Mouse (Mus musculus) megakaryocyte, embryonic 14.5 days (primary cell): ENCODE measurements around the gene Lnx2. TPM values are rescaled to one million over a fixed set of nuclear protein-coding genes. Genes with fewer than 3 reads are reported as not detected.
A peak's percentile ranks its signal among the peaks of the same experiment; 100 is the strongest.

ENCODE experiments used
- H3K27me3 ChIP-seq: replicated peaks from 2 replicates; pipeline ENCODE3; 2012; ENCODE audit warnings: inconsistent platforms
- H3K36me3 ChIP-seq: replicated peaks from 2 replicates; pipeline ENCODE3; 2012; ENCODE audit warnings: low read length, inconsistent platforms, mixed read lengths
- H3K4me1 ChIP-seq: 2 replicates; pipeline ENCODE4 v1.6.1; 2012; ENCODE audit warnings: inconsistent platforms
- H3K4me3 ChIP-seq: replicated peaks from 2 replicates; pipeline ENCODE3; 2012; ENCODE audit warnings: moderate library complexity, mild to moderate bottlenecking, inconsistent platforms
- H3K9me3 ChIP-seq: 2 replicates; pipeline ENCODE4 v1.6.1; 2012; ENCODE audit warnings: inconsistent platforms
- FLI1 ChIP-seq: IDR thresholded peaks from 2 replicates; pipeline ENCODE4 v1.6.1; 2012; ENCODE audit warnings: low read length, inconsistent platforms, mixed read lengths
- GATA1 ChIP-seq: IDR thresholded peaks from 3 replicates; pipeline ENCODE4 v1.6.1; 2012; ENCODE audit warnings: mixed read lengths, low read length, inconsistent platforms, borderline replicate concordance
- polyA plus RNA-seq: library from polyadenylated mRNA; stranded (reverse); fragments of >175 nt; gene quantifications from 2 replicates; pipeline ENCODE4 v1.2.3, GENCODE M21; 2012; ENCODE audit warnings: low replicate concordance; ENCODE audit not compliant: insufficient read depth

The Lnx2 gene
- 4.1 and 5.7 TPM in 2 replicates for polyA plus RNA-seq

- Histone ChIP-seq H3K9me3 (no peaks in the 10 kb centered on the region), H3K36me3 (peaks cover 26% of the 10 kb centered on the region), H3K27me3 (no peaks in the 10 kb centered on the region), H3K4me3 (peak within 1 kb of the TSS; percentile 96), H3K4me1 (peaks cover 59% of the 10 kb centered on the region)
- TF ChIP-seq GATA1 (no peak), FLI1 (no peak)
These were observed at the start of gene Lnx2 for GRCm38 (mm10) chr5:147076026-147076798. Lnx2 (minus strand) TSS chr5:147076586.

DNA sequence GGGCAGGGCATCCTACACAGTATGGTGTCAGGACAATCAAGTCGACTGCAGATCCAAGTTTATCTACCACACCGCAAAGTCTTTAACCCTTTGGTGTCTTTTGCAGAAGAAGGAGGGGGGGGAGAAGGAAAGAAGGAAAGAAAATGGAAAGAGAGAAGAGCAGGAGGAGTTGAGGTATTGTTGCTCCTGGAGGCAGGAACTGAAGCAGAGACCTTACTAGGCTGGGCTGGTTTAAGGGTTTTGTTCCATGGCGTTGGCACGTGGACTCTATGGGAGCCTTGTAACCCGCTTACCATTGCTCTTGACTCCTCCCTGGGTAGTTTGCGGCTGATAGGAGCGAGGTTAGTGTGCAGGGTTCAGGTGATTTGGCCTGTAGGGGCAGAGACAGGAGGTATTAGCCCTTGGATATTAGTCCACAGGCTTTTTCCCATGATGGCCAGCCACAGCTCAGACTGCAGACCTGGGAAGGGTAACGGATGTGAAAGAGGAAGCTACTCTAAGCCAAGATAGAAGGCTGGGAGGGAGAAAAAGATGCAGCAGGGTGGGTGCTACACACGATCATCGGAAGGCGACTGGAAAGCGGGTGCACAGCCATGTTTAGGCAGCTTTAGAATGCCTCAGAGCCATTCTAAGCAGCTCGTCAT is 49.3 kb upstream of the Lnx2 start:
- H3K4me3 ChIP-seq: no peak overlapping the region
- no peak for TF ChIP-seq FLI1
- no peak for TF ChIP-seq GATA1
- H3K27me3 ChIP-seq: peaks cover 9% of the 10 kb centered on the region
- no peaks in the 10 kb centered on the region for H3K4me1 ChIP-seq
- H3K36me3 ChIP-seq: no peaks in the 10 kb centered on the region
- peaks cover 38% of the 10 kb centered on the region for H3K9me3 ChIP-seq

- peaks cover 9% of the 10 kb centered on the region for H3K27me3 ChIP-seq
- H3K9me3 ChIP-seq: peaks cover 43% of the 10 kb centered on the region
- H3K36me3 ChIP-seq: no peaks in the 10 kb centered on the region
- no peaks in the 10 kb centered on the region for H3K4me1 ChIP-seq
- TF ChIP-seq FLI1 (no peak), GATA1 (no peak)
- H3K4me3 ChIP-seq: no peak overlapping the region
These were observed 48.4 kb upstream of the Lnx2 start for GRCm38 (mm10) chr5:147124794-147125193.

- Histone ChIP-seq H3K36me3 (no peaks in the 10 kb centered on the region), H3K9me3 (peaks cover 25% of the 10 kb centered on the region), H3K27me3 (peaks cover 7% of the 10 kb centered on the region), H3K4me3 (no peak overlapping the region), H3K4me1 (no peaks in the 10 kb centered on the region)
- TF ChIP-seq FLI1 (no peak), GATA1 (no peak)
These were observed 44.8 kb upstream of the Lnx2 start for GRCm38 (mm10) chr5:147121146-147121545.

DNA sequence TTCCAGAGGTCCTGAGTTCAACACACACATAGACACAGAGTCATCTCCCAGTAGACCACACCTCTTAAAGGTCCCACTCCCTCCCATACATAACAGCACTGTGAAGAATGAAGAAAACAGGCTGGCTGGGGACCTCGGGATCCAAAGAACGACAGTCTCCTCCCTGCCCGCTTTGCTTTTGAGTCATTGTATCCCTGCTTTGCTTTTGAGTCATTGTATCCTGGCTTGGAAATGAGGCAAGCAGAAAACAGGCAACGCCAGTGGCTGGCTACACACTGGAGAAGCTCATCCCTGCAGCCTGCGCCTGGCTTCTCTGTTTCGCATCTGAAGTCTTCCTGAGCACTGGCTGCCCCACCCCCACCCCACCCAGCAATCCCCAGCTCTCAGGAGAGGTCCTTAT is 40.6 kb upstream of the Lnx2 start:
- H3K4me3 ChIP-seq: no peak overlapping the region
- H3K27me3 ChIP-seq: peaks cover 2% of the 10 kb centered on the region
- H3K4me1 ChIP-seq: no peaks in the 10 kb centered on the region
- peaks cover 13% of the 10 kb centered on the region for H3K36me3 ChIP-seq
- TF ChIP-seq GATA1: no peak
- no peak for TF ChIP-seq FLI1
- H3K9me3 ChIP-seq: peaks cover 44% of the 10 kb centered on the region

DNA sequence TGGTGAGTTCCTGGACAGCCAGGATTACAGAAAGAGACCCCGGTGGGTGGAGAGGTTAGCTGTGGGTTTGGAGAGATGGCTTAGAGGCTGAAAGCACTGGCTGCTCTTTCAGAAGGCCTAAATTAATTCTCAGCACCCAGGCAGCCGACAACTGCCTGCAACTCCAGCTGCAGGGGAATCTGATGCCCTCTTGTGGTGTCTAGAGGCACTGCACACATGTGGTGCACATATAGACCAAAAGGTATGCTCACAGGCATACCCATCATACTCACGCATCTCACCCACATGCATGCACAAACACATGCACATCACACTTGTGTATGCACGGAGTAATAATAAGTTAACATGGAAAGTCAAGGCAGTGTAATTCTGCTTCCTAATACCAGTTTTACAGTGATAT is 39.2 kb upstream of the Lnx2 start:
- H3K9me3 ChIP-seq: peaks cover 45% of the 10 kb centered on the region
- H3K4me3 ChIP-seq: no peak overlapping the region
- peaks cover 23% of the 10 kb centered on the region for H3K36me3 ChIP-seq
- H3K27me3 ChIP-seq: peaks cover 2% of the 10 kb centered on the region
- no peaks in the 10 kb centered on the region for H3K4me1 ChIP-seq
- no peak for TF ChIP-seq GATA1
- no peak for TF ChIP-seq FLI1

- H3K27me3 ChIP-seq: peaks cover 2% of the 10 kb centered on the region
- peaks cover 31% of the 10 kb centered on the region for H3K36me3 ChIP-seq
- TF ChIP-seq FLI1: no peak
- no peak for TF ChIP-seq GATA1
- no peak overlapping the region for H3K4me3 ChIP-seq
- H3K9me3 ChIP-seq: peaks cover 48% of the 10 kb centered on the region
- no peaks in the 10 kb centered on the region for H3K4me1 ChIP-seq
These were observed 38.4 kb upstream of the Lnx2 start for GRCm38 (mm10) chr5:147114738-147115137.

DNA sequence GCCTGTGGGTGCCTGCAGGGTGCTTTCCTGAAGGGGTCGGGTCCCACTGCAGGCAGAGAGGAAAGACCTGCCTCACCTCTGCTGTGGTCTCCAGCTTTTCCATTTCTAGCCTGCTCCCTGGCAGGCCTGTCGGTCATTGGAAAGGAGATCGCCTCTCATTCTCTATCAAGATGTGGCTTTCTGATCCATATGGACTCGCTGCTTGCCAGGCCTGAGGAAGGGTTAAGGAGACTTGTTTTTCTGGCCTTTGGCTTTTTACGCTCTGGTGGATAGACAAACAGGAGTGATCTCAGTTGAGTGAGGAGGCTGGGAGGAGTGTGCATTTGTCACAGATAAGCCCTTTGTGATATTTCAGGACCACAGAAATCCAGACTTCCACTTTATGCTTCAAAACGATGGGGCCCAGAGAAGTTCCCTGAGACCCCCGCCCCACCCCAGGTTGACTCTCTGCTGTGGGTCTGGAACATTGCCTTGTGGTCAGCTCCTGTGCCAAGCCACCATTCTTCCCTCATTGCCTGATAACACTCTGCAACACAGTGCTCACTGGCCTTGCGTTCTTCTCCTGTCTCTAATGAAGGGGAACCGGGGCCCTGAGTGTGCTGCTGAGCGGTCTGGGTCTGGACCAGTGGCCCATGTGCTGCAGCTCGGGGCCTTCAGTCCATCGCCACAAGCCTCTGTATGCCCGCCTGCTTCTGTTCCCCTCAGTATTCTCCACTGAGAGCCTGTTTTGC is 32.6 kb upstream of the Lnx2 start:
- Histone ChIP-seq H3K4me3 (no peak overlapping the region), H3K9me3 (peaks cover 44% of the 10 kb centered on the region), H3K27me3 (no peaks in the 10 kb centered on the region), H3K36me3 (peaks cover 88% of the 10 kb centered on the region), H3K4me1 (no peaks in the 10 kb centered on the region)
- TF ChIP-seq FLI1 (no peak), GATA1 (no peak)

DNA sequence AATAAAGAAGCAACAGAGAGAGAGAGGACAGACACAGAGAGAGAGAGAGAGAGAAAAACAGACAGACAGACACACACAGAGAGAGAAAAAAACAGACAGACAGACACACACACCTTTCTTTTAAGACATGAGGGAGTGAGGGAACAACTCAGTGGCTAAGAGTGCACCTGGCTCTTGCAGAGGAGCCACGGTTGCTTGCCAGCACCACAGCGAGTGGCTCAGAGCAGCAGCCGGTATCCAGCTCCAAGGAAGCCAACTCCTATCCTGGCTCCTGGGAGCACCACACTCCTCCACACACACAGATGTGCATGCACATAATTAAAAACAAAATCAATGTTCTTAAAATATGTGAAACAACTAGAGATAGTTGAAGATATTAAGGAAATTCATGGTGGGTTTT is 30.9 kb upstream of the Lnx2 start:
- Histone ChIP-seq H3K4me3 (no peak overlapping the region), H3K36me3 (peaks cover 95% of the 10 kb centered on the region), H3K27me3 (no peaks in the 10 kb centered on the region), H3K4me1 (no peaks in the 10 kb centered on the region), H3K9me3 (peaks cover 33% of the 10 kb centered on the region)
- TF ChIP-seq FLI1 (no peak), GATA1 (no peak)

GRCm38 (mm10) chr5:147102295-147102694 is 25.9 kb upstream of the Lnx2 start:
- no peak overlapping the region for H3K4me3 ChIP-seq
- no peaks in the 10 kb centered on the region for H3K27me3 ChIP-seq
- H3K9me3 ChIP-seq: no peaks in the 10 kb centered on the region
- no peaks in the 10 kb centered on the region; the same call in 1 of the 2 replicates for H3K4me1 ChIP-seq
- peaks cover 98% of the 10 kb centered on the region for H3K36me3 ChIP-seq
- TF ChIP-seq GATA1: no peak
- TF ChIP-seq FLI1: no peak
